ENCODE assay signal across 22 mouse cellular contexts in the genomic region with DNA sequence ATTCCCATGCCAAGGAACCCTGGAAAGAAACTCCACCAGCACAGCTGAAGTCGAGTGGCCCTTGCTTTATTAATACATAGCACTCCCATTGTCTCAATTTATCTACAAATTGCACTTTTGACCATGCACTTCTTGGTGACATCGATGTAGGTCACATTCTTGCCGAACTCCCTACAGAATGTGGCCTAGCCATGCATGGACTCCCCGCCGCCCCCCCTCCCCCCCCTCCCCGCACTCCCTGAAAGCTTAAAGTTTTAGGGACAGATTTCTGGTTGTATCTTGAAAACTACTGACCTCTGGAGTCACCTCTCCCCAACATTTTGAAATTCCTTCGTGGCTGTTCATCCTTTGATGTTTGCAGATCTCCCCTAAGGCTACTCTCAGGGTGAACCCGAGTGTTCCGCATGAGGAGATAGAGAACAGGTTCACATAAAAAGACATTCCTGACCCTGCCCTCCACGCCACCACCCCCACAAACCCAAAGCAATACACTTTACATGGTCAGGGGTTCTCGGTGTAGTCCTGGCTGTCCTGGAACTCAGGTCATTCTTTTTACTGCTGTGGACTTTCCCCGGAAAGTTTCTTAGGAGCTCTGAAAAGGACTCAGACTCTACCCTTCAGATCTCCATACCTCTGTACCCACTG. TPM values are rescaled to one million over a fixed set of nuclear protein-coding genes. Genes with fewer than 3 reads are reported as not detected.
DNase-seq lines count a peak whose midpoint lies in the region; ATAC-seq and TF ChIP-seq lines count a peak whose summit lies in the region.
"Had no signal": no experiment of that assay in that cellular context is flagged by ENCODE, and none has a peak within 500 bp of the region (broad histone marks: within the 10 kb centered on the region; RNA-seq: fewer than 3 reads in every experiment).

Gene Eddm3b (plus strand): TSS at position 511 of the 645 bp plus-strand sequence.

- H3K27ac ChIP-seq in heart, embryonic 13.5 days (replicated peaks) = no peak within 1 kb of the TSS
- H3K27ac ChIP-seq in midbrain, embryonic 13.5 days = no peak within 1 kb of the TSS
- no peak within 1 kb of the TSS for H3K27ac ChIP-seq in midbrain, postnatal 0 days (ENCODE audit: low read depth, low read length)
- H3K27ac ChIP-seq in kidney, embryonic 16.5 days (ENCODE audit: low read length) = peak within 1 kb of the TSS; percentile 23; the same call in 1 of the 2 replicates
- H3K27ac ChIP-seq in neural tube, embryonic 15.5 days (replicated peaks) = no peak within 1 kb of the TSS
- H3K27ac ChIP-seq: forebrain, embryonic 13.5 days; limb, embryonic 12.5 days; liver, embryonic 12.5 days had no signal

- TF ChIP-seq CTCF in midbrain, postnatal 0 days (IDR thresholded peaks at IDR 0.05) = no peak

- ATAC-seq in heart, embryonic 13.5 days (ENCODE audit: extremely low read depth, insufficient number of reproducible peaks, low FRiP score, low TSS enrichment) = no peak
- no peak for ATAC-seq in midbrain, embryonic 13.5 days
- no peak for ATAC-seq in midbrain, postnatal 0 days (ENCODE audit: low FRiP score)
- ATAC-seq in kidney, embryonic 16.5 days (ENCODE audit: low FRiP score, low TSS enrichment) = peak; percentile 77; the same call in 1 of the 2 replicates
- ATAC-seq in neural tube, embryonic 15.5 days (ENCODE audit: low FRiP score) = no peak
- ATAC-seq: forebrain, embryonic 13.5 days; liver, embryonic 12.5 days had no signal

- H3K4me2 ChIP-seq in heart, embryonic 13.5 days = peak within 1 kb of the TSS; percentile 18; the same call in 1 of the 2 replicates
- H3K4me2 ChIP-seq in midbrain, embryonic 13.5 days (replicated peaks) = peak within 1 kb of the TSS; percentile 19
- no peak within 1 kb of the TSS for H3K4me2 ChIP-seq in midbrain, postnatal 0 days (ENCODE audit: low read depth, low read length, poor library complexity, severe bottlenecking)
- peak within 1 kb of the TSS; percentile 23 for H3K4me2 ChIP-seq in kidney, embryonic 16.5 days (replicated peaks; ENCODE audit: low read depth, low read length)
- no peak within 1 kb of the TSS for H3K4me2 ChIP-seq in neural tube, embryonic 15.5 days
- H3K4me2 ChIP-seq: forebrain, embryonic 13.5 days; limb, embryonic 12.5 days; liver, embryonic 12.5 days had no signal

- no peaks in the 10 kb centered on the region for H3K36me3 ChIP-seq in heart, embryonic 13.5 days
- H3K36me3 ChIP-seq in midbrain, embryonic 13.5 days = no peaks in the 10 kb centered on the region
- H3K36me3 ChIP-seq in midbrain, postnatal 0 days (ENCODE audit: insufficient read depth, low read length) = no peaks in the 10 kb centered on the region
- no peaks in the 10 kb centered on the region for H3K36me3 ChIP-seq in kidney, embryonic 16.5 days (ENCODE audit: insufficient read depth, low read length)
- H3K36me3 ChIP-seq in neural tube, embryonic 15.5 days = no peaks in the 10 kb centered on the region
- H3K36me3 ChIP-seq: limb, embryonic 12.5 days; liver, embryonic 12.5 days had no signal

- H3K4me3 ChIP-seq in heart, embryonic 13.5 days = no peak within 1 kb of the TSS
- no peak within 1 kb of the TSS for H3K4me3 ChIP-seq in midbrain, embryonic 13.5 days (replicated peaks)
- H3K4me3 ChIP-seq in midbrain, postnatal 0 days (ENCODE audit: low read depth, low read length) = no peak within 1 kb of the TSS
- H3K4me3 ChIP-seq in kidney, embryonic 16.5 days (ENCODE audit: low read length) = no peak within 1 kb of the TSS
- no peak within 1 kb of the TSS for H3K4me3 ChIP-seq in neural tube, embryonic 15.5 days (replicated peaks)
- H3K4me3 ChIP-seq: forebrain, embryonic 13.5 days; limb, embryonic 12.5 days; liver, embryonic 12.5 days; megakaryocyte, embryonic 14.5 days; myocyte had no signal

- 52% methylated on average over 12 of the region's 12 CpGs for WGBS in heart, embryonic 13.5 days
- WGBS in midbrain, embryonic 13.5 days = 37% methylated on average over 12 of the region's 12 CpGs
- WGBS in midbrain, postnatal 0 days = 33% methylated on average over 12 of the region's 12 CpGs
- 18% methylated on average over 12 of the region's 12 CpGs for WGBS in kidney, embryonic 16.5 days
- WGBS in neural tube, embryonic 15.5 days = 62% methylated on average over 12 of the region's 12 CpGs

- DNase-seq in heart, adult 11 months = no peak
- no peak for DNase-seq in midbrain, postnatal 0 days (ENCODE audit: low spot score)
- DNase-seq in adrenal gland, adult 18-20 months (ENCODE audit: low spot score in 2 of 2) = no peak
- DNase-seq: adrenal gland, postnatal 36 days; cerebellum, adult 11-12 months; cerebellum, postnatal 36 days; gastrocnemius, postnatal 25 days; heart, postnatal 10 days; lung, adult 2 months; spleen, adult 18-20 months; thymus, postnatal 25 days had no signal

- H3K4me1 ChIP-seq in heart, embryonic 13.5 days = peaks cover 13% of the 10 kb centered on the region
- 0 out of 2 replicates have a peak, but pooled peaks cover 3% of the 10 kb centered on the region for H3K4me1 ChIP-seq in midbrain, embryonic 13.5 days (replicated peaks)
- H3K4me1 ChIP-seq in midbrain, postnatal 0 days (ENCODE audit: insufficient read depth, low read length) = no peaks in the 10 kb centered on the region
- H3K4me1 ChIP-seq in kidney, embryonic 16.5 days (ENCODE audit: insufficient read depth, low read length) = peaks cover 11% of the 10 kb centered on the region; the same call in 1 of the 2 replicates
- no peaks in the 10 kb centered on the region for H3K4me1 ChIP-seq in neural tube, embryonic 15.5 days
- H3K4me1 ChIP-seq: forebrain, embryonic 13.5 days; limb, embryonic 12.5 days; megakaryocyte, embryonic 14.5 days had no signal

- no peaks in the 10 kb centered on the region for H3K27me3 ChIP-seq in heart, embryonic 13.5 days (replicated peaks)
- H3K27me3 ChIP-seq in midbrain, embryonic 13.5 days = no peaks in the 10 kb centered on the region
- no peaks in the 10 kb centered on the region for H3K27me3 ChIP-seq in midbrain, postnatal 0 days (ENCODE audit: insufficient read depth, low read length)
- H3K27me3 ChIP-seq in kidney, embryonic 16.5 days (ENCODE audit: insufficient read depth, low read length) = no peaks in the 10 kb centered on the region
- H3K27me3 ChIP-seq in neural tube, embryonic 15.5 days (replicated peaks) = no peaks in the 10 kb centered on the region
- H3K27me3 ChIP-seq: forebrain, embryonic 13.5 days; limb, embryonic 12.5 days had no signal

- no peak within 1 kb of the TSS for H3K9ac ChIP-seq in heart, embryonic 13.5 days
- no peak within 1 kb of the TSS for H3K9ac ChIP-seq in midbrain, embryonic 13.5 days (replicated peaks)
- no peak within 1 kb of the TSS for H3K9ac ChIP-seq in midbrain, postnatal 0 days (replicated peaks; ENCODE audit: low read length, poor library complexity, severe bottlenecking)
- H3K9ac ChIP-seq in kidney, embryonic 16.5 days (replicated peaks; ENCODE audit: low read length) = no peak within 1 kb of the TSS
- no peak within 1 kb of the TSS for H3K9ac ChIP-seq in neural tube, embryonic 15.5 days (replicated peaks)
- H3K9ac ChIP-seq: forebrain, embryonic 13.5 days; limb, embryonic 12.5 days; liver, embryonic 12.5 days had no signal

- no peaks in the 10 kb centered on the region for H3K9me3 ChIP-seq in heart, embryonic 13.5 days
- no peaks in the 10 kb centered on the region for H3K9me3 ChIP-seq in midbrain, embryonic 13.5 days
- H3K9me3 ChIP-seq in midbrain, postnatal 0 days (ENCODE audit: low read length) = 0 out of 2 replicates have a peak, but pooled peaks cover 3% of the 10 kb centered on the region
- peaks cover 13% of the 10 kb centered on the region; the same call in 1 of the 2 replicates for H3K9me3 ChIP-seq in kidney, embryonic 16.5 days (ENCODE audit: low read length)
- no peaks in the 10 kb centered on the region for H3K9me3 ChIP-seq in neural tube, embryonic 15.5 days (replicated peaks)
- H3K9me3 ChIP-seq: forebrain, embryonic 13.5 days; liver, embryonic 12.5 days had no signal

RNA-seq across cellular contexts. Expression of gene Eddm3b, which starts in this region (rescaled TPM):
- not detected in 2 replicates for polyA plus RNA-seq in heart, embryonic 13.5 days (2015; fragmentation: Nextera tagmentation; extraction: Ambion mirVana)
- polyA plus RNA-seq in midbrain, embryonic 13.5 days (2015; fragmentation: Nextera tagmentation; extraction: Ambion mirVana) = not detected in 2 replicates
- not detected in 2 replicates for total RNA-seq in midbrain, postnatal 0 days (2014; rRNA removed)
- 0.11 TPM in 1 of 2 replicates, not detected in the other for polyA plus RNA-seq in midbrain, postnatal 0 days (2015; fragmentation: Nextera tagmentation; extraction: Ambion mirVana)
- polyA plus RNA-seq in kidney, embryonic 16.5 days (2015; fragmentation: Nextera tagmentation; extraction: Ambion mirVana) = 1.5 and 2.2 TPM in 2 replicates
- not detected for total RNA-seq in adrenal gland, adult 18-20 months (2021)
- polyA plus RNA-seq in neural tube, embryonic 15.5 days (2015; fragmentation: Nextera tagmentation; extraction: Ambion mirVana) = not detected in 2 replicates
- total RNA-seq: adrenal gland, postnatal 36 days; gastrocnemius, postnatal 25 days; heart, postnatal 10 days; MEL had no signal
- polyA plus RNA-seq: forebrain, embryonic 13.5 days; limb, embryonic 12.5 days; liver, embryonic 12.5 days; lung, adult 2 months; neural tube, embryonic 14.5 days had no signal

Comparison
In these comparisons a context has a peak if more than half of its experiments do, and no peak if none do; other contexts are left out.
1. H3K4me2 ChIP-seq: peak in heart, embryonic 13.5 days (single experiment), midbrain, embryonic 13.5 days (single experiment) and kidney, embryonic 16.5 days (single experiment); none in midbrain, postnatal 0 days (single experiment) and neural tube, embryonic 15.5 days (single experiment).